Mouse (Mus musculus): ENCODE data around the gene Ear14. TPM values are rescaled to one million over a fixed set of nuclear protein-coding genes. Genes with fewer than 3 reads are reported as not detected.
"Not testable (repeated sequence)": the region's sequence is repeated elsewhere in the genome, so short reads cannot be mapped to it uniquely, and the experiment has no call there.

The Ear14 gene
- polyA plus RNA-seq, 1 experiment from 2014 or later, result not detected

- Histone ChIP-seq H3K36me3 (ENCODE audit: control insufficient read depth, insufficient read depth, low read length) (no peaks in the 10 kb centered on the region), H3K9ac (ENCODE audit: low read length) (no peak overlapping the region), H3K4me2 (replicated peaks; ENCODE audit: low read depth) (no peak overlapping the region), H3K27ac (replicated peaks) (no peak overlapping the region), H3K9me3 (ENCODE audit: control insufficient read depth, low read length) (no peaks in the 10 kb centered on the region), H3K4me1 (replicated peaks; ENCODE audit: control insufficient read depth, insufficient read depth) (no peaks in the 10 kb centered on the region), H3K27me3 (ENCODE audit: control insufficient read depth, insufficient read depth, low read length) (no peaks in the 10 kb centered on the region), H3K4me3 (ENCODE audit: low read depth, low read length) (no peak overlapping the region)
- TF ChIP-seq EP300 (optimal IDR thresholded peaks at IDR 0.05) (no peak), CTCF (IDR thresholded peaks at IDR 0.05; ENCODE audit: low read depth) (no peak)
- 100% methylated on average over 1 of the region's 1 CpGs for WGBS
- DNase-seq (ENCODE audit: low spot score) (no peak), ATAC-seq (ENCODE audit: low FRiP score, low TSS enrichment) (no peak)
Measured at GRCm38 (mm10) chr14:51165435-51165834, 37.8 kb upstream of the Ear14 start.

GRCm38 (mm10) chr14:51166068-51166467, 37.1 kb upstream of the Ear14 start:
- H3K27ac ChIP-seq (replicated peaks), result no peak overlapping the region
- ATAC-seq (ENCODE audit: low FRiP score, low TSS enrichment) (no peak), DNase-seq (ENCODE audit: low spot score) (no peak)
- H3K4me1 ChIP-seq (replicated peaks; ENCODE audit: control insufficient read depth, insufficient read depth), result no peaks in the 10 kb centered on the region
- TF ChIP-seq CTCF (IDR thresholded peaks at IDR 0.05; ENCODE audit: low read depth), result no peak
- TF ChIP-seq EP300 (optimal IDR thresholded peaks at IDR 0.05), result no peak
- no peak overlapping the region for H3K4me3 ChIP-seq (ENCODE audit: low read depth, low read length)
- no peak overlapping the region for H3K9ac ChIP-seq (ENCODE audit: low read length)
- H3K36me3 ChIP-seq (ENCODE audit: control insufficient read depth, insufficient read depth, low read length), result no peaks in the 10 kb centered on the region
- H3K27me3 ChIP-seq (ENCODE audit: control insufficient read depth, insufficient read depth, low read length), result no peaks in the 10 kb centered on the region
- H3K9me3 ChIP-seq (ENCODE audit: control insufficient read depth, low read length), result no peaks in the 10 kb centered on the region
- no peak overlapping the region for H3K4me2 ChIP-seq (replicated peaks; ENCODE audit: low read depth)

DNA sequence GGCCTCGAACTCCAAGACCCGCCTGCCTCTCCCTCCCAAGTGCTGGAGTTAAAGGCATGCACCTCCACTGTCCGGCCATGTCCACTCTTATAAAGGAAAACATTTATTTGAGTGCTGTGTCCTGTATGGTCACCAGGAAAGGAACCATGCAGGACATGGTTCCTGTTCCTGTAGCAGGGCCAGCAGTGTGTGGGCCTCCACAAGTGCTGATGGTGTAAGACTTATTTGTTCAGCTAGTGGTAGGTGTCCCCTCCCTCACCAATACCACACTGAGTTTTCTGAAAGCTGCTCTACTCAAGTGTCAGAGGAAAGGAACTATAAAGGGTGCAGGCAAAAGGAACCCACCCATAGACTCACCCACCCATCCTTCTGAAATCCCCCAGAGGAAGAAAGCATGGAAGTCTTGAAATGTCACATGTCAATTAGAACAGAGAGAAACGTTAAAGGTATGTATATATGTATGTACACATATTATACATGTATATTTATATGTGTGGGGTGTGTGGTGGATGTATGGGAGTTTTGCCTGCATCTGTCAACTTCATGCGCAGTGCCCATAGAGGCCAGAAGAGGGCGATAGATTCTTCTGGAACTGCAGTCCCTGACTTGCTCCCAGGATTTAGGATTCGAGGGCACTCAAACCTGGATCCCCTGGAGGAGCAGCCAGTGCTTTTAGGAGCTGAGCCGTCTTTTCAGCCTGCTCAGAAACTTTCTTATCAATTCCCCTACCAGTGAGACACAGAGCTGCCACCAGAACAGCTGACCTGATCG, 30.9 kb upstream of the Ear14 start:
- peak; percentile 62 for DNase-seq (ENCODE audit: low spot score)
- H3K4me2 ChIP-seq (replicated peaks; ENCODE audit: low read depth); H3K4me1 ChIP-seq (replicated peaks; ENCODE audit: control insufficient read depth, insufficient read depth); H3K27me3 ChIP-seq (ENCODE audit: control insufficient read depth, insufficient read depth, low read length); H3K36me3 ChIP-seq (ENCODE audit: control insufficient read depth, insufficient read depth, low read length); H3K9ac ChIP-seq (ENCODE audit: low read length); H3K4me3 ChIP-seq (ENCODE audit: low read depth, low read length); H3K9me3 ChIP-seq (ENCODE audit: control insufficient read depth, low read length); H3K27ac ChIP-seq (replicated peaks); ATAC-seq (ENCODE audit: low FRiP score, low TSS enrichment): not testable (repeated sequence)
- peak; percentile 77 for TF ChIP-seq CTCF (IDR thresholded peaks at IDR 0.05; ENCODE audit: low read depth)
- WGBS, result 32% methylated on average over 9 of the region's 9 CpGs

- H3K4me1 ChIP-seq (replicated peaks; ENCODE audit: control insufficient read depth, insufficient read depth); DNase-seq (ENCODE audit: low spot score): not testable (repeated sequence)
- 46% methylated on average over 4 of the region's 4 CpGs for WGBS
Measured at GRCm38 (mm10) chr14:51172947-51173346, 30.2 kb upstream of the Ear14 start.

DNA sequence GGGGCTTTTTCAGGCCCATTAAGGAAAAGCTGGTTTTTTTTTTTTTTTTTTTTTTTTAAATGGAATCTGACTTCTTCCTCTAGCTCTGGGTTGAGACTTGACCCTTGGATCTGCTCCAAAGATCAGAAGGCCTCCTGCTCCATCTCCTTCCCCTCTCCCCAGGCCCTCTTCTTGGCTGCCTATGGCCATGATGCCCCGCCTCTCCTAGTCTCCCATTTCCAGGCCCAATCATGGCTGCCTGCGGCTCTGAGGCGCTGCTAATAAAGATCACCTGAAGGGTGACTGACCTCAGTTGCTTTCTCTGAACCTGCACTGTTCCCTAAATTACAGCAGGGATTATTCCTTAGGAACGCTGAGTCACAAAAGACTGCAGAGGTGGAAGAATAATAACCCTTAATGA, 29.3 kb upstream of the Ear14 start:
- Histone ChIP-seq H3K27ac (replicated peaks) (no peak overlapping the region), H3K4me1 (replicated peaks; ENCODE audit: control insufficient read depth, insufficient read depth) (no peaks in the 10 kb centered on the region), H3K27me3 (ENCODE audit: control insufficient read depth, insufficient read depth, low read length) (no peaks in the 10 kb centered on the region), H3K4me3 (ENCODE audit: low read depth, low read length) (no peak overlapping the region), H3K9ac (ENCODE audit: low read length) (no peak overlapping the region), H3K9me3 (ENCODE audit: control insufficient read depth, low read length) (no peaks in the 10 kb centered on the region), H3K4me2 (replicated peaks; ENCODE audit: low read depth) (no peak overlapping the region), H3K36me3 (ENCODE audit: control insufficient read depth, insufficient read depth, low read length) (no peaks in the 10 kb centered on the region)
- 83% methylated on average over 4 of the region's 4 CpGs for WGBS
- TF ChIP-seq EP300 (optimal IDR thresholded peaks at IDR 0.05), result no peak
- DNase-seq (ENCODE audit: low spot score), result no peak
- no peak for ATAC-seq (ENCODE audit: low FRiP score, low TSS enrichment)

More at GRCm38 (mm10) chr14:51172947-51173346, 30.2 kb upstream of the Ear14 start:
- not testable (repeated sequence) for H3K27ac ChIP-seq (replicated peaks); H3K9me3 ChIP-seq (ENCODE audit: control insufficient read depth, low read length); H3K27me3 ChIP-seq (ENCODE audit: control insufficient read depth, insufficient read depth, low read length); H3K9ac ChIP-seq (ENCODE audit: low read length); H3K4me2 ChIP-seq (replicated peaks; ENCODE audit: low read depth); H3K36me3 ChIP-seq (ENCODE audit: control insufficient read depth, insufficient read depth, low read length); H3K4me3 ChIP-seq (ENCODE audit: low read depth, low read length); ATAC-seq (ENCODE audit: low FRiP score, low TSS enrichment)

DNA sequence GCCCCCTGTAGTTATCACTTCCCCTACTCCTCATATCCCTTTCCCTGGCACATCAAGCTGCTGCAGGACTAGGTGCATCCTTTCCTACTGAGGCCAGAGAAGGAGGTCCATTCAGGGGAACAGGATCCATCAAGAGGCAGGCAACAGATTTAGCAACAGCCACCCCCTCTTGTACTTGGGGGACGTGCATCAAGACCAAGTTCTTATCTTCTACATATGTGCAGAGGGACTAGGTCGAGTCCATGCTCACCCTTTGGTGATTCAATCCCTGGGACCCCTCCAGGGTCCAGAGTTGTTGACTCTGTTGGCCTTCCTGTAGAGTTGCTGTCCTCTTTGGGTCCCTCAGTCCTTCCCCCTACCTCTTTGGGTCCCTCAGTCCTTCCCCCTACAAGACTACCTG, 22.1 kb upstream of the Ear14 start:
- H3K27ac ChIP-seq (replicated peaks); DNase-seq (ENCODE audit: low spot score); H3K4me1 ChIP-seq (replicated peaks; ENCODE audit: control insufficient read depth, insufficient read depth); H3K4me2 ChIP-seq (replicated peaks; ENCODE audit: low read depth); H3K4me3 ChIP-seq (ENCODE audit: low read depth, low read length); H3K9ac ChIP-seq (ENCODE audit: low read length); H3K36me3 ChIP-seq (ENCODE audit: control insufficient read depth, insufficient read depth, low read length); H3K27me3 ChIP-seq (ENCODE audit: control insufficient read depth, insufficient read depth, low read length); H3K9me3 ChIP-seq (ENCODE audit: control insufficient read depth, low read length); ATAC-seq (ENCODE audit: low FRiP score, low TSS enrichment): not testable (repeated sequence)
- WGBS, result 78% methylated on average over 2 of the region's 2 CpGs

Data from stomach, postnatal 0 days (tissue).